Mouse (Mus musculus) B cell, adult 62 days (primary cell): ENCODE measurements around the gene Kcnq4. TPM values are rescaled to one million over a fixed set of nuclear protein-coding genes. Genes with fewer than 3 reads are reported as not detected.

ENCODE experiments used
- total RNA-seq: library from RNA; stranded (reverse); gene quantifications from 4 replicates; pipeline ENCODE4 v1.2.4, GENCODE M21; 2023

The Kcnq4 gene
- not detected in 4 replicates for total RNA-seq

GRCm38 (mm10) chr4:120747941-120748866 is at the start of gene Kcnq4:
Gene Kcnq4, minus strand, starts transcription at chr4:120748612.

GRCm38 (mm10) chr4:120666358-120667024 is 81.9 kb downstream of the Kcnq4 start, which contains the start of gene Cited4:
Gene Cited4, plus strand, starts transcription at chr4:120666572.

Other genes with a start within 250 kb of the Kcnq4 start
- 0.41 to 0.97 TPM (median 0.60 TPM) in 4 replicates for gene Slfnl1, start 216.4 kb downstream of the Kcnq4 start, total RNA-seq
- 16.3 to 19.1 TPM (median 18.0 TPM) in 4 replicates for gene Ctps, start 178.3 kb downstream of the Kcnq4 start, total RNA-seq
- not detected in 4 replicates for gene Gm8439, start 159.9 kb downstream of the Kcnq4 start, total RNA-seq
- gene Cited4, start 82.0 kb downstream of the Kcnq4 start, total RNA-seq = not detected in 4 replicates
- 81.7 to 86.2 TPM (median 85.0 TPM) in 4 replicates for gene Nfyc, start 83.0 kb upstream of the Kcnq4 start, total RNA-seq
- 0.55 to 1.6 TPM (median 0.75 TPM) in 4 replicates for gene Rims3, start 106.2 kb upstream of the Kcnq4 start, total RNA-seq
- 5.7 to 10.3 TPM (median 7.8 TPM) in 4 replicates for gene Exo5, start 176.4 kb upstream of the Kcnq4 start, total RNA-seq
- gene Zfp69, start 203.1 kb upstream of the Kcnq4 start, total RNA-seq = 5.9 to 13.8 TPM (median 9.0 TPM) in 4 replicates